Mouse (Mus musculus) ES-E14 (cell line): ENCODE results near the gene Zfpm1. TPM values are rescaled to one million over a fixed set of nuclear protein-coding genes. Genes with fewer than 3 reads are reported as not detected.

ENCODE experiments used
- DNase-seq: peaks from one replicate; pipeline ENCODE4 v3.0.0-alpha.2; 2013; ENCODE audit warnings: low read depth, low spot score
- H3K27ac ChIP-seq: 2 replicates; pipeline ENCODE4 v1.5.1; 2012; ENCODE audit warnings: low read depth, mild to moderate bottlenecking, low read length, moderate library complexity, mixed read lengths; ENCODE audit not compliant: poor library complexity, insufficient read depth, severe bottlenecking
- H3K36me3 ChIP-seq: 2 replicates; pipeline ENCODE4 v1.6.1; 2012; ENCODE audit warnings: mild to moderate bottlenecking, low read length, moderate library complexity, mixed read lengths; ENCODE audit not compliant: control insufficient read depth, poor library complexity, insufficient read depth, severe bottlenecking
- H3K4me1 ChIP-seq, 2 experiments: fragments of 150-350 bp in 1 of 2; sonication (generic) in 1 of 2; 2 replicates each; pipeline ENCODE4 v1.6.1; 2012; ENCODE audit warnings: low read length in 2 of 2, mild to moderate bottlenecking in 1 of 2, mixed read lengths in 1 of 2; ENCODE audit not compliant: control insufficient read depth in 2 of 2, insufficient read depth in 2 of 2, poor library complexity in 1 of 2
- H3K4me3 ChIP-seq, 2 experiments: fragments of 150-350 bp in 1 of 2; sonication (generic) in 1 of 2; 2 replicates each; pipeline ENCODE4 v1.5.1; 2012; ENCODE audit warnings: low read length in 2 of 2, low read depth in 1 of 2, mild to moderate bottlenecking in 1 of 2, mixed read lengths in 1 of 2; ENCODE audit not compliant: insufficient read depth in 1 of 2, poor library complexity in 1 of 2, severe bottlenecking in 1 of 2
- H3K9ac ChIP-seq: 2 replicates; pipeline ENCODE4 v1.6.1; 2012; ENCODE audit warnings: low read depth, mild to moderate bottlenecking, low read length, mixed read lengths; ENCODE audit not compliant: poor library complexity, insufficient read depth, severe bottlenecking
- H3K9me3 ChIP-seq: fragments of 150-350 bp; sonication (generic); 2 replicates; pipeline ENCODE4 v1.6.1; 2012; ENCODE audit warnings: low read depth, mild to moderate bottlenecking, low read length; ENCODE audit not compliant: control insufficient read depth, insufficient read depth
- CHD2 ChIP-seq: IDR thresholded peaks from 2 replicates; pipeline ENCODE4 v1.6.1; 2014; ENCODE audit warnings: mild to moderate bottlenecking, low read depth, low read length, inconsistent platforms
- HCFC1 ChIP-seq: IDR thresholded peaks from 2 replicates; pipeline ENCODE4 v1.6.1; 2012; ENCODE audit warnings: low read length, inconsistent platforms, borderline replicate concordance; ENCODE audit not compliant: insufficient read depth
- MAFK ChIP-seq: IDR thresholded peaks from 2 replicates; pipeline ENCODE4 v1.6.1; 2014; ENCODE audit warnings: mild to moderate bottlenecking, low read depth, low read length, inconsistent platforms; ENCODE audit not compliant: insufficient read depth
- ZC3H11A ChIP-seq: IDR thresholded peaks from 2 replicates; pipeline ENCODE4 v1.6.1; 2012; ENCODE audit warnings: low read depth, mild to moderate bottlenecking, inconsistent platforms, low read length, borderline replicate concordance
- ZNF384 ChIP-seq: IDR thresholded peaks from 2 replicates; pipeline ENCODE4 v1.6.1; 2012; ENCODE audit warnings: low read depth, low read length, inconsistent platforms
- in situ Hi-C, 2 experiments: fragments of 600-800 bp; cut with MboI; formaldehyde crosslinking; loops; one replicate each; pipeline ENCODE4 v1.15.1; 2025; ENCODE audit warnings: low sequenced_read_pairs in 2 of 2, inconsistent platforms in 1 of 2; ENCODE audit not compliant: unreplicated experiment in 2 of 2
- total RNA-seq: library from RNA; depleted of rRNA; stranded (reverse); fragments of 300-350 nt; gene quantifications from 2 replicates; pipeline ENCODE4 v1.2.3, GENCODE M21; 2012

The Zfpm1 gene
- total RNA-seq, 1 experiment: 8.5 TPM

GRCm38 (mm10) chr8:122357202-122357601 lies 75.3 kb downstream of the Zfpm1 start:
- TF ChIP-seq CHD2 (no peak), ZC3H11A (no peak), HCFC1 (no peak), ZNF384 (no peak), MAFK (no peak)
- Histone ChIP-seq H3K9me3 (no peaks in the 10 kb centered on the region), H3K27ac (no peak overlapping the region), H3K9ac (no peak overlapping the region), H3K4me3 (no peak overlapping the region), H3K36me3 (no peaks in the 10 kb centered on the region), H3K4me1 (peaks cover 1 to 7% of the 10 kb centered on the region in 2 experiments; a peak in 1 of 4 replicates)
- no peak for DNase-seq
- in situ Hi-C loops: no loop called here

- no peak overlapping the region for H3K9ac ChIP-seq
- in situ Hi-C loops: no loop called here
Measured at GRCm38 (mm10) chr8:122357641-122358040, 75.7 kb downstream of the Zfpm1 start.

GRCm38 (mm10) chr8:122359111-122359775 lies 77.3 kb downstream of the Zfpm1 start:
- no peak overlapping the region for H3K27ac ChIP-seq
- in situ Hi-C loops: no loop called here
- no peak overlapping the region for H3K9ac ChIP-seq
- H3K36me3 ChIP-seq: no peaks in the 10 kb centered on the region
- DNase-seq: no peak
- no peak overlapping the region for H3K4me3 ChIP-seq
- peaks cover 0 to 6% of the 10 kb centered on the region in 2 experiments; a peak in 1 of 4 replicates for H3K4me1 ChIP-seq
- no peaks in the 10 kb centered on the region for H3K9me3 ChIP-seq
- TF ChIP-seq ZNF384: no peak
- TF ChIP-seq CHD2: no peak

More at GRCm38 (mm10) chr8:122357641-122358040, 75.7 kb downstream of the Zfpm1 start:
- no peaks in the 10 kb centered on the region for H3K36me3 ChIP-seq
- TF ChIP-seq ZC3H11A (no peak), MAFK (no peak), HCFC1 (no peak), CHD2 (no peak), ZNF384 (no peak)
- no peaks in the 10 kb centered on the region for H3K9me3 ChIP-seq
- no peak for DNase-seq
- H3K4me3 ChIP-seq: no peak overlapping the region
- H3K27ac ChIP-seq: no peak overlapping the region
- H3K4me1 ChIP-seq: peaks cover 0 to 6% of the 10 kb centered on the region in 2 experiments; a peak in 1 of 4 replicates

GRCm38 (mm10) chr8:122360696-122361416 lies 78.9 kb downstream of the Zfpm1 start, which contains the start of gene Trhr2:
TSS of gene Trhr2 (minus strand) at chr8:122360746.
- Histone ChIP-seq H3K4me3 (no peak within 1 kb of the TSS), H3K27ac (no peak within 1 kb of the TSS), H3K4me1 (no peaks in the 10 kb centered on the region), H3K9me3 (no peaks in the 10 kb centered on the region), H3K9ac (no peak within 1 kb of the TSS), H3K36me3 (no peaks in the 10 kb centered on the region)
- no peak for TF ChIP-seq ZNF384
- TF ChIP-seq ZC3H11A: no peak
- no peak for TF ChIP-seq MAFK
- no peak for TF ChIP-seq HCFC1
- no peak for TF ChIP-seq CHD2
- DNase-seq: no peak
- in situ Hi-C loops: no loop called here
